Mouse (Mus musculus): ENCODE results near the gene Yipf4. TPM values are rescaled to one million over a fixed set of nuclear protein-coding genes. Genes with fewer than 3 reads are reported as not detected.
"Not testable (repeated sequence)": the region's sequence is repeated elsewhere in the genome, so short reads cannot be mapped to it uniquely, and the experiment has no call there.

Yipf4 gene
- polyA plus RNA-seq (2015; fragmentation: Nextera tagmentation; extraction: Ambion mirVana): 45.6 and 46.4 TPM in 2 replicates

- WGBS: 5% methylated on average over 58 of the region's 58 CpGs
- Histone ChIP-seq H3K36me3 (peaks cover 19% of the 10 kb centered on the region), H3K4me3 (peak within 1 kb of the TSS; percentile 99), H3K27ac (replicated peaks) (peak within 1 kb of the TSS; percentile 84), H3K9ac (peak within 1 kb of the TSS; percentile 90), H3K4me2 (peak within 1 kb of the TSS; percentile 72), H3K9me3 (no peaks in the 10 kb centered on the region), H3K27me3 (no peaks in the 10 kb centered on the region), H3K4me1 (replicated peaks) (peaks cover 16% of the 10 kb centered on the region)
- ATAC-seq (ENCODE audit: low FRiP score, low read depth): peak; percentile 100
These were observed at the start of gene Yipf4 for GRCm38 (mm10) chr17:74489024-74489900. TSS of gene Yipf4 (plus strand) at chr17:74489493.

GRCm38 (mm10) chr17:74440486-74440885 lies 48.8 kb upstream of the Yipf4 start:
- Histone ChIP-seq H3K4me3 (no peak overlapping the region), H3K4me1 (replicated peaks) (no peaks in the 10 kb centered on the region), H3K9ac (no peak overlapping the region), H3K27ac (replicated peaks) (no peak overlapping the region), H3K27me3 (no peaks in the 10 kb centered on the region), H3K4me2 (no peak overlapping the region), H3K9me3 (no peaks in the 10 kb centered on the region), H3K36me3 (no peaks in the 10 kb centered on the region)
- 89% methylated on average over 5 of the region's 5 CpGs for WGBS
- ATAC-seq (ENCODE audit: low FRiP score, low read depth): no peak

- Histone ChIP-seq H3K27me3 (no peaks in the 10 kb centered on the region), H3K27ac (replicated peaks) (no peak overlapping the region), H3K4me3 (no peak overlapping the region), H3K9ac (no peak overlapping the region), H3K4me1 (replicated peaks) (no peaks in the 10 kb centered on the region), H3K4me2 (no peak overlapping the region), H3K9me3 (no peaks in the 10 kb centered on the region), H3K36me3 (no peaks in the 10 kb centered on the region)
- no peak for ATAC-seq (ENCODE audit: low FRiP score, low read depth)
- 88% methylated on average over 10 of the region's 10 CpGs for WGBS
These were observed 39.5 kb upstream of the Yipf4 start for GRCm38 (mm10) chr17:74449776-74450175.

- no peaks in the 10 kb centered on the region for H3K9me3 ChIP-seq
- WGBS: 77% methylated on average over 3 of the region's 3 CpGs
- H3K9ac ChIP-seq: no peak overlapping the region
- no peak overlapping the region for H3K4me3 ChIP-seq
- H3K27me3 ChIP-seq: no peaks in the 10 kb centered on the region
- H3K4me1 ChIP-seq (replicated peaks): no peaks in the 10 kb centered on the region
- ATAC-seq (ENCODE audit: low FRiP score, low read depth): no peak
- H3K36me3 ChIP-seq: no peaks in the 10 kb centered on the region
- no peak overlapping the region for H3K4me2 ChIP-seq
- no peak overlapping the region for H3K27ac ChIP-seq (replicated peaks)
These were observed 35.4 kb upstream of the Yipf4 start for GRCm38 (mm10) chr17:74453928-74454327.

- no peaks in the 10 kb centered on the region for H3K4me1 ChIP-seq (replicated peaks)
- H3K9me3 ChIP-seq: no peaks in the 10 kb centered on the region
- 90% methylated on average over 1 of the region's 1 CpGs for WGBS
- no peak for ATAC-seq (ENCODE audit: low FRiP score, low read depth)
- H3K9ac ChIP-seq: no peak overlapping the region
- no peaks in the 10 kb centered on the region for H3K36me3 ChIP-seq
- no peak overlapping the region for H3K4me2 ChIP-seq
- no peak overlapping the region for H3K27ac ChIP-seq (replicated peaks)
- H3K27me3 ChIP-seq: no peaks in the 10 kb centered on the region
- H3K4me3 ChIP-seq: no peak overlapping the region
These were observed 34.6 kb upstream of the Yipf4 start for GRCm38 (mm10) chr17:74454660-74455059.

- Histone ChIP-seq H3K4me2 (no peak overlapping the region), H3K36me3 (no peaks in the 10 kb centered on the region), H3K9ac (no peak overlapping the region), H3K4me1 (replicated peaks) (no peaks in the 10 kb centered on the region), H3K4me3 (no peak overlapping the region), H3K27ac (replicated peaks) (no peak overlapping the region), H3K27me3 (no peaks in the 10 kb centered on the region), H3K9me3 (no peaks in the 10 kb centered on the region)
- 96% methylated on average over 4 of the region's 4 CpGs for WGBS
- ATAC-seq (ENCODE audit: low FRiP score, low read depth): no peak
These were observed 33.9 kb upstream of the Yipf4 start for GRCm38 (mm10) chr17:74455426-74455825.

- Histone ChIP-seq H3K4me1 (replicated peaks) (no peaks in the 10 kb centered on the region), H3K4me3 (no peak overlapping the region), H3K36me3 (no peaks in the 10 kb centered on the region), H3K27ac (replicated peaks) (no peak overlapping the region), H3K9me3 (no peaks in the 10 kb centered on the region), H3K27me3 (no peaks in the 10 kb centered on the region), H3K4me2 (no peak overlapping the region), H3K9ac (no peak overlapping the region)
- ATAC-seq (ENCODE audit: low FRiP score, low read depth): no peak
- 94% methylated on average over 5 of the region's 5 CpGs for WGBS
These were observed 32.5 kb upstream of the Yipf4 start for GRCm38 (mm10) chr17:74456825-74457224.

- Histone ChIP-seq H3K4me3 (no peak overlapping the region), H3K27ac (replicated peaks) (no peak overlapping the region), H3K4me2 (no peak overlapping the region), H3K9ac (no peak overlapping the region), H3K27me3 (no peaks in the 10 kb centered on the region), H3K9me3 (no peaks in the 10 kb centered on the region), H3K36me3 (no peaks in the 10 kb centered on the region), H3K4me1 (replicated peaks) (no peaks in the 10 kb centered on the region)
- WGBS: 75% methylated on average over 10 of the region's 10 CpGs
- ATAC-seq (ENCODE audit: low FRiP score, low read depth): no peak
These were observed 31.2 kb upstream of the Yipf4 start for GRCm38 (mm10) chr17:74457972-74458677.

GRCm38 (mm10) chr17:74458711-74459408 lies 30.4 kb upstream of the Yipf4 start, which contains the start of gene Nlrc4:
TSS of gene Nlrc4 (minus strand) at chr17:74459142.
- Histone ChIP-seq H3K4me2 (no peak within 1 kb of the TSS), H3K4me1 (replicated peaks) (no peaks in the 10 kb centered on the region), H3K36me3 (no peaks in the 10 kb centered on the region), H3K4me3 (no peak within 1 kb of the TSS), H3K27ac (replicated peaks) (no peak within 1 kb of the TSS), H3K9me3 (no peaks in the 10 kb centered on the region), H3K27me3 (no peaks in the 10 kb centered on the region), H3K9ac (no peak within 1 kb of the TSS)
- WGBS: 57% methylated on average over 8 of the region's 8 CpGs
- ATAC-seq (ENCODE audit: low FRiP score, low read depth): no peak

GRCm38 (mm10) chr17:74463510-74463909 lies 25.8 kb upstream of the Yipf4 start:
- Histone ChIP-seq H3K36me3 (no peaks in the 10 kb centered on the region), H3K27me3 (no peaks in the 10 kb centered on the region), H3K9me3 (no peaks in the 10 kb centered on the region), H3K27ac (replicated peaks) (no peak overlapping the region), H3K4me3 (no peak overlapping the region), H3K9ac (no peak overlapping the region), H3K4me1 (replicated peaks) (no peaks in the 10 kb centered on the region), H3K4me2 (no peak overlapping the region)
- ATAC-seq (ENCODE audit: low FRiP score, low read depth): no peak

GRCm38 (mm10) chr17:74467981-74468380 lies 21.3 kb upstream of the Yipf4 start:
- WGBS: 91% methylated on average over 2 of the region's 2 CpGs
- H3K4me2 ChIP-seq; H3K27me3 ChIP-seq; H3K9me3 ChIP-seq; H3K9ac ChIP-seq; H3K4me1 ChIP-seq (replicated peaks); ATAC-seq (ENCODE audit: low FRiP score, low read depth); H3K36me3 ChIP-seq; H3K4me3 ChIP-seq; H3K27ac ChIP-seq (replicated peaks): not testable (repeated sequence)

- H3K36me3 ChIP-seq; H3K9me3 ChIP-seq; H3K4me1 ChIP-seq (replicated peaks); H3K4me3 ChIP-seq; H3K9ac ChIP-seq; H3K27ac ChIP-seq (replicated peaks); ATAC-seq (ENCODE audit: low FRiP score, low read depth); H3K4me2 ChIP-seq; H3K27me3 ChIP-seq: not testable (repeated sequence)
- WGBS: 83% methylated on average over 6 of the region's 6 CpGs
These were observed 19.2 kb upstream of the Yipf4 start for GRCm38 (mm10) chr17:74470133-74470532.

All from hindbrain, embryonic 15.5 days (tissue).